Mouse (Mus musculus) CH12.LX (cell line): ENCODE results near the gene Gm20547. TPM values are rescaled to one million over a fixed set of nuclear protein-coding genes. Genes with fewer than 3 reads are reported as not detected.

ENCODE experiments used
- DNase-seq: peaks from one replicate; pipeline ENCODE4 v3.0.0-alpha.2; 2013; ENCODE audit errors: extremely low read depth
- H3K27ac ChIP-seq: 2 replicates; pipeline ENCODE4 v1.5.1; 2012; ENCODE audit warnings: low read depth, mild to moderate bottlenecking, control low read depth, moderate library complexity; ENCODE audit not compliant: insufficient read depth
- H3K27me3 ChIP-seq: replicated peaks from 2 replicates; pipeline ENCODE3; 2012; ENCODE audit warnings: inconsistent platforms
- H3K36me3 ChIP-seq, 2 experiments: replicated peaks in 1 of 2; 2 replicates each; pipeline versions ENCODE3 to v1.6.1; 2012; ENCODE audit warnings: inconsistent platforms in 1 of 2, low read length in 1 of 2, mild to moderate bottlenecking in 1 of 2, mixed read lengths in 1 of 2, moderate library complexity in 1 of 2; ENCODE audit not compliant: control insufficient read depth in 1 of 2, insufficient read depth in 1 of 2
- H3K4me1 ChIP-seq, 2 experiments: 2 replicates each; pipeline ENCODE4 v1.6.1; 2012; ENCODE audit warnings: inconsistent platforms in 1 of 2, moderate library complexity in 1 of 2; ENCODE audit not compliant: insufficient read depth in 2 of 2, control insufficient read depth in 1 of 2
- H3K4me2 ChIP-seq: 2 replicates; pipeline ENCODE4 v1.6.1; 2012; ENCODE audit warnings: low read depth, mild to moderate bottlenecking, control low read depth; ENCODE audit not compliant: poor library complexity, insufficient read depth, severe bottlenecking
- H3K4me3 ChIP-seq, 3 experiments: fragments of 150-350 bp in 1 of 3; sonication (generic) in 1 of 3; replicated peaks in 1 of 3; 2 replicates each; pipeline versions ENCODE3 to v1.5.1; 2011 to 2012; ENCODE audit warnings: low read depth in 2 of 3, low read length in 2 of 3, mild to moderate bottlenecking in 2 of 3, moderate library complexity in 2 of 3, control low read depth in 1 of 3, improper control_type of control experiment in 1 of 3, inconsistent platforms in 1 of 3, mixed read lengths in 1 of 3; ENCODE audit not compliant: poor library complexity in 1 of 3
- H3K79me2 ChIP-seq: replicated peaks from 2 replicates; pipeline ENCODE4 v1.6.1; 2012; ENCODE audit warnings: mild to moderate bottlenecking, moderate library complexity; ENCODE audit not compliant: control insufficient read depth, poor library complexity, insufficient read depth, severe bottlenecking; ENCODE audit errors: extremely low read depth
- H3K9ac ChIP-seq: 2 replicates; pipeline ENCODE4 v1.6.1; 2012; ENCODE audit warnings: low read depth, mild to moderate bottlenecking, control low read depth, moderate library complexity; ENCODE audit not compliant: insufficient read depth
- H3K9me3 ChIP-seq: replicated peaks from 2 replicates; pipeline ENCODE3; 2012; ENCODE audit warnings: low read length, inconsistent platforms, mixed read lengths
- ETS1 ChIP-seq: conservative IDR thresholded peaks from 2 replicates; pipeline ENCODE4 v1.6.1; 2012; ENCODE audit warnings: low read depth, mild to moderate bottlenecking, inconsistent platforms, low read length, improper control_type of control experiment, moderate library complexity
- JUND ChIP-seq: conservative IDR thresholded peaks from 2 replicates; pipeline ENCODE4 v1.6.1; 2011; ENCODE audit warnings: low read depth, low read length, improper control_type of control experiment
- MXI1 ChIP-seq: IDR thresholded peaks from 2 replicates; pipeline ENCODE4 v1.6.1; 2011; ENCODE audit warnings: mild to moderate bottlenecking, low read depth, low read length, improper control_type of control experiment
- NELFE ChIP-seq: IDR thresholded peaks from 2 replicates; pipeline ENCODE4 v1.6.1; 2011; ENCODE audit warnings: low read depth, low read length, improper control_type of control experiment
- RCOR1 ChIP-seq: conservative IDR thresholded peaks from 2 replicates; pipeline ENCODE4 v1.6.1; 2012; ENCODE audit warnings: low read depth, mild to moderate bottlenecking, inconsistent platforms, low read length, improper control_type of control experiment
- SMC3 ChIP-seq: IDR thresholded peaks from 2 replicates; pipeline ENCODE4 v1.6.1; 2011; ENCODE audit warnings: low read depth, low read length, improper control_type of control experiment
- ZKSCAN1 ChIP-seq: IDR thresholded peaks from 2 replicates; pipeline ENCODE4 v1.6.1; 2012; ENCODE audit warnings: low read depth, inconsistent platforms, low read length, improper control_type of control experiment, borderline replicate concordance
- ZMIZ1 ChIP-seq: IDR thresholded peaks from 2 replicates; pipeline ENCODE4 v1.6.1; 2012; ENCODE audit warnings: low read depth, mild to moderate bottlenecking, inconsistent platforms, low read length, improper control_type of control experiment
- dilution Hi-C: fragments of 300-500 bp; cut with MboI; formaldehyde crosslinking; loops from 2 replicates; pipeline ENCODE4 v1.14.3; 2020; ENCODE audit warnings: low sequenced_read_pairs; ENCODE audit not compliant: extremely low pct_unique_long_range_greater_than_20kb, extremely low pct_ligation_motif_present
- in situ Hi-C: fragments of 300-500 bp; cut with MboI; formaldehyde crosslinking; loops from 3 replicates; pipeline ENCODE4 v1.14.3; 2019; ENCODE audit warnings: low sequenced_read_pairs, low pct_ligation_motif_present, low pct_unique_long_range_greater_than_20kb, mixed read lengths
- polyA plus RNA-seq: library from polyadenylated mRNA; unstranded; fragments of >175 nt; gene quantifications from 2 replicates; pipeline ENCODE4 v1.2.1, GENCODE M21; 2012; ENCODE audit warnings: low read depth; ENCODE audit not compliant: insufficient read length
- total RNA-seq, 2 experiments: library from RNA; depleted of rRNA; stranded (reverse); fragments of 300-350 nt in 1 of 2; fragments of >200 nt in 1 of 2; gene quantifications; 2 replicates each; pipeline ENCODE4 v1.2.3; 2012 to 2014

The Gm20547 gene
- total and polyA plus RNA-seq, 3 experiments = not detected

DNA sequence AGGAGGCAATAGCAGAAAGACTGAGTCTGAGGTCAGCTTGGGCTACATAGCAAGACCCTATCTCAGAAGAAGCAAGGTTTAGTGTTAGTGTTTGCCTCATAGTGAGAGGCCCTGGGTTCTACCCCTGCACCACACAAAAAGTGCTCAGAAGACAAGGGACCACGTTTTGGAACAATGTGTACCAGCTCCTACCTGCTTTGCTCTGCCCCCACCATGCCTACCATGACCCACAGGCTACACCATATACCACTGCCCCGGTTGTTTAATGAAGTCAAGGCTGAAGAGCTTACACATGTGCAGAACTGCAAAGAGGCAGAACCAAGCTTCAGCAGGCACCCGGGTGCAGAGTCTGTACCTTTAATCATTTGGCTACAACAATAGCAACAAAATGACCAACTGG, 74.7 kb downstream of the Gm20547 start:
- DNase-seq = no peak
- Histone ChIP-seq H3K4me3 (no peak overlapping the region), H3K79me2 (no peaks in the 10 kb centered on the region)
- TF ChIP-seq NELFE = no peak
- no peak for TF ChIP-seq SMC3
- no peak for TF ChIP-seq ZMIZ1
- no peak for TF ChIP-seq MXI1
- TF ChIP-seq ZKSCAN1 = no peak
- TF ChIP-seq ETS1 = no peak
- TF ChIP-seq RCOR1 = no peak
- no peak for TF ChIP-seq JUND
- TF ChIP-seq, all 38 proteins: peak for 0
- peaks cover 5% of the 10 kb centered on the region for H3K9me3 ChIP-seq
- H3K27me3 ChIP-seq = no peaks in the 10 kb centered on the region
- no peaks in the 10 kb centered on the region for H3K4me1 ChIP-seq
- H3K36me3 ChIP-seq = no peaks in the 10 kb centered on the region
- dilution Hi-C loops = no loop called here
- H3K9ac ChIP-seq = no peak overlapping the region
- H3K4me2 ChIP-seq = no peak overlapping the region
- in situ Hi-C loops = no loop called here
- no peak overlapping the region for H3K27ac ChIP-seq

Other genes with a start within 250 kb of the Gm20547 start
Only the 20 nearest of the 37 such genes appear.
- 0.13 TPM in 1 of 2 replicates, not detected in the other for gene C4b, start 138.2 kb downstream of the Gm20547 start, total RNA-seq (2012; rRNA removed)
- gene C4b, start 138.2 kb downstream of the Gm20547 start, total RNA-seq (2014; rRNA removed) = not detected in 2 replicates
- not detected in 2 replicates for gene C4b, start 138.2 kb downstream of the Gm20547 start, polyA plus RNA-seq
- gene Cyp21a1, start 77.5 kb downstream of the Gm20547 start, total RNA-seq (2012; rRNA removed) = not detected in 2 replicates
- not detected in 2 replicates for gene Cyp21a1, start 77.5 kb downstream of the Gm20547 start, total RNA-seq (2014; rRNA removed)
- not detected in 2 replicates for gene Cyp21a1, start 77.5 kb downstream of the Gm20547 start, polyA plus RNA-seq
- 27.7 and 32.9 TPM in 2 replicates for gene Stk19, start 45.1 kb downstream of the Gm20547 start, total RNA-seq (2012; rRNA removed)
- 21.2 and 22.6 TPM in 2 replicates for gene Stk19, start 45.1 kb downstream of the Gm20547 start, total RNA-seq (2014; rRNA removed)
- 37.1 and 41.3 TPM in 2 replicates for gene Stk19, start 45.1 kb downstream of the Gm20547 start, polyA plus RNA-seq
- gene Dxo, start 45.0 kb downstream of the Gm20547 start, total RNA-seq (2012; rRNA removed) = 16.3 and 17.2 TPM in 2 replicates
- 6.3 and 10.0 TPM in 2 replicates for gene Dxo, start 45.0 kb downstream of the Gm20547 start, total RNA-seq (2014; rRNA removed)
- 26.9 and 31.6 TPM in 2 replicates for gene Dxo, start 45.0 kb downstream of the Gm20547 start, polyA plus RNA-seq
- gene Skiv2l, start 31.8 kb downstream of the Gm20547 start, total RNA-seq (2012; rRNA removed) = 50.5 and 52.9 TPM in 2 replicates
- gene Skiv2l, start 31.8 kb downstream of the Gm20547 start, total RNA-seq (2014; rRNA removed) = 22.0 and 26.1 TPM in 2 replicates
- 35.2 and 44.1 TPM in 2 replicates for gene Skiv2l, start 31.8 kb downstream of the Gm20547 start, polyA plus RNA-seq
- gene Nelfe, start 31.7 kb downstream of the Gm20547 start, total RNA-seq (2012; rRNA removed) = 55.6 and 60.0 TPM in 2 replicates
- 38.7 and 39.6 TPM in 2 replicates for gene Nelfe, start 31.7 kb downstream of the Gm20547 start, total RNA-seq (2014; rRNA removed)
- 159 and 177 TPM in 2 replicates for gene Nelfe, start 31.7 kb downstream of the Gm20547 start, polyA plus RNA-seq
- gene Cfb, start 19.5 kb downstream of the Gm20547 start, total RNA-seq (2012; rRNA removed) = 0.25 and 0.34 TPM in 2 replicates
- gene Cfb, start 19.5 kb downstream of the Gm20547 start, total RNA-seq (2014; rRNA removed) = not detected in 2 replicates
- gene Cfb, start 19.5 kb downstream of the Gm20547 start, polyA plus RNA-seq = 3.4 and 5.9 TPM in 2 replicates
- 6.9 and 9.3 TPM in 2 replicates for gene Zbtb12, start 2.6 kb downstream of the Gm20547 start, total RNA-seq (2012; rRNA removed)
- 2.2 and 2.4 TPM in 2 replicates for gene Zbtb12, start 2.6 kb downstream of the Gm20547 start, total RNA-seq (2014; rRNA removed)
- 8.0 and 8.5 TPM in 2 replicates for gene Zbtb12, start 2.6 kb downstream of the Gm20547 start, polyA plus RNA-seq
- 2.3 and 3.1 TPM in 2 replicates for gene C2, start 16.2 kb upstream of the Gm20547 start, total RNA-seq (2012; rRNA removed)
- 0.69 and 1.3 TPM in 2 replicates for gene C2, start 16.2 kb upstream of the Gm20547 start, total RNA-seq (2014; rRNA removed)
- gene C2, start 16.2 kb upstream of the Gm20547 start, polyA plus RNA-seq = 4.3 and 6.6 TPM in 2 replicates
- 118 and 150 TPM in 2 replicates for gene Ehmt2, start 16.4 kb upstream of the Gm20547 start, total RNA-seq (2012; rRNA removed)
- gene Ehmt2, start 16.4 kb upstream of the Gm20547 start, total RNA-seq (2014; rRNA removed) = 68.7 and 73.5 TPM in 2 replicates
- gene Ehmt2, start 16.4 kb upstream of the Gm20547 start, polyA plus RNA-seq = 100 and 113 TPM in 2 replicates
- 0.38 and 0.55 TPM in 2 replicates for gene Slc44a4, start 32.4 kb upstream of the Gm20547 start, total RNA-seq (2012; rRNA removed)
- gene Slc44a4, start 32.4 kb upstream of the Gm20547 start, total RNA-seq (2014; rRNA removed) = 0.62 and 0.66 TPM in 2 replicates
- 1.1 and 1.4 TPM in 2 replicates for gene Slc44a4, start 32.4 kb upstream of the Gm20547 start, polyA plus RNA-seq
- 27.5 and 31.2 TPM in 2 replicates for gene Neu1, start 49.2 kb upstream of the Gm20547 start, total RNA-seq (2012; rRNA removed)
- gene Neu1, start 49.2 kb upstream of the Gm20547 start, total RNA-seq (2014; rRNA removed) = 28.8 and 32.0 TPM in 2 replicates
- gene Neu1, start 49.2 kb upstream of the Gm20547 start, polyA plus RNA-seq = 31.9 and 35.4 TPM in 2 replicates
- gene Hspa1b, start 77.2 kb upstream of the Gm20547 start, total RNA-seq (2012; rRNA removed) = 0.08 and 0.25 TPM in 2 replicates
- 0.15 and 0.30 TPM in 2 replicates for gene Hspa1b, start 77.2 kb upstream of the Gm20547 start, total RNA-seq (2014; rRNA removed)
- 0.15 TPM in 1 of 2 replicates, not detected in the other for gene Hspa1b, start 77.2 kb upstream of the Gm20547 start, polyA plus RNA-seq
- not detected in 2 replicates for gene Gm20481, start 87.9 kb upstream of the Gm20547 start, total RNA-seq (2012; rRNA removed)
- not detected in 2 replicates for gene Gm20481, start 87.9 kb upstream of the Gm20547 start, total RNA-seq (2014; rRNA removed)
- not detected in 2 replicates for gene Gm20481, start 87.9 kb upstream of the Gm20547 start, polyA plus RNA-seq
- not detected in 2 replicates for gene Hspa1a, start 90.1 kb upstream of the Gm20547 start, total RNA-seq (2012; rRNA removed)
- not detected in 2 replicates for gene Hspa1a, start 90.1 kb upstream of the Gm20547 start, total RNA-seq (2014; rRNA removed)
- gene Hspa1a, start 90.1 kb upstream of the Gm20547 start, polyA plus RNA-seq = not detected in 2 replicates
- 0.30 and 0.38 TPM in 2 replicates for gene Hspa1l, start 90.7 kb upstream of the Gm20547 start, total RNA-seq (2012; rRNA removed)
- not detected in 2 replicates for gene Hspa1l, start 90.7 kb upstream of the Gm20547 start, total RNA-seq (2014; rRNA removed)
- gene Hspa1l, start 90.7 kb upstream of the Gm20547 start, polyA plus RNA-seq = 1.1 and 1.4 TPM in 2 replicates
- gene Lsm2, start 99.8 kb upstream of the Gm20547 start, total RNA-seq (2012; rRNA removed) = 104 and 120 TPM in 2 replicates
- gene Lsm2, start 99.8 kb upstream of the Gm20547 start, total RNA-seq (2014; rRNA removed) = 134 and 135 TPM in 2 replicates
- 274 and 345 TPM in 2 replicates for gene Lsm2, start 99.8 kb upstream of the Gm20547 start, polyA plus RNA-seq
- gene Vars, start 118.9 kb upstream of the Gm20547 start, total RNA-seq (2012; rRNA removed) = 238 and 277 TPM in 2 replicates
- gene Vars, start 118.9 kb upstream of the Gm20547 start, total RNA-seq (2014; rRNA removed) = 90.3 and 97.4 TPM in 2 replicates
- gene Vars, start 118.9 kb upstream of the Gm20547 start, polyA plus RNA-seq = 253 and 280 TPM in 2 replicates
- 0.42 and 0.46 TPM in 2 replicates for gene Vwa7, start 134.5 kb upstream of the Gm20547 start, total RNA-seq (2012; rRNA removed)
- gene Vwa7, start 134.5 kb upstream of the Gm20547 start, total RNA-seq (2014; rRNA removed) = 0.07 TPM in 1 of 2 replicates, not detected in the other
- gene Vwa7, start 134.5 kb upstream of the Gm20547 start, polyA plus RNA-seq = 0.94 and 1.2 TPM in 2 replicates
- gene Sapcd1, start 146.0 kb upstream of the Gm20547 start, total RNA-seq (2012; rRNA removed) = 94.1 and 124 TPM in 2 replicates
- gene Sapcd1, start 146.0 kb upstream of the Gm20547 start, total RNA-seq (2014; rRNA removed) = 130 and 142 TPM in 2 replicates
- gene Sapcd1, start 146.0 kb upstream of the Gm20547 start, polyA plus RNA-seq = 94.4 and 105 TPM in 2 replicates